Mouse (Mus musculus): ENCODE results near the gene Trir.

DNA sequence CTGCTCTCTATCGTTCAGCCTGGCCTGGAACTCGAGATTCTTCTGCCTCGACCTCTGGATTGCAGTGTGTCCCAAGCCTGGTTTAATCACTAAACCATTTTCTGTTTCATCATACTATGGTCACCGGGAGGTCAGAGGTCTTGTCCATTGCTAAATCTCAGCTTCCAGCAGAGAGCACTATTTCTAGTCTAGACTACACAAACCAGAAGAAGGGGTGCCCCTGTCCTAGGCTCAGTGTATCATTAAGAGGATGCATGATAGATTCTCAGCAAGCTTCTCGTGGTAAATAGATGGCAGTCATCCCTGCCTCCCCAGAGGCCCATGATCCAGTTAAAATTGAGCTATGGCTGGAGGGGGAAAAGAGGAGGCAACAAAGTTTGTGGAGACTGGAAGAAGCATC, 44.4 kb downstream of the Trir start:
- TF ChIP-seq POLR2A (IDR thresholded peaks at IDR 0.05; ENCODE audit: insufficient read length, low read depth) = no peak
- no peak for TF ChIP-seq MYOG (IDR thresholded peaks at IDR 0.05; ENCODE audit: control insufficient read depth in 1 of 3, insufficient read depth in 1 of 3, insufficient read length in 2 of 3, low read depth in 2 of 3)
- no peak for TF ChIP-seq USF1 (IDR thresholded peaks at IDR 0.05; ENCODE audit: low read depth)
- no peak for TF ChIP-seq MYOD1 (IDR thresholded peaks at IDR 0.05; ENCODE audit: control insufficient read depth in 1 of 3, insufficient read length in 2 of 3, low read depth in 2 of 3)
- TF ChIP-seq POLR2AphosphoS2 (IDR thresholded peaks at IDR 0.05; ENCODE audit: insufficient read length, low read depth) = no peak
- no peak for TF ChIP-seq E2F4 (IDR thresholded peaks at IDR 0.05; ENCODE audit: insufficient read depth)
- TF ChIP-seq SRF (IDR thresholded peaks at IDR 0.05; ENCODE audit: control insufficient read depth, insufficient read length, low read depth) = no peak
- TF ChIP-seq MAX (IDR thresholded peaks at IDR 0.05; ENCODE audit: low read depth) = no peak
- no peak for TF ChIP-seq TCF12 (IDR thresholded peaks at IDR 0.05; ENCODE audit: insufficient read depth, poor library complexity, severe bottlenecking)
- no peak for TF ChIP-seq REST (IDR thresholded peaks at IDR 0.05; ENCODE audit: insufficient read depth, insufficient read length)
- no peak for TF ChIP-seq CEBPB (IDR thresholded peaks at IDR 0.05; ENCODE audit: insufficient read depth, poor library complexity, severe bottlenecking)
- TF ChIP-seq TCF3 (IDR thresholded peaks at IDR 0.05; ENCODE audit: insufficient read length, low read depth) = no peak

Measured in myocyte (in vitro differentiated cells).